Mouse (Mus musculus): ENCODE measurements around the gene Tmem147. TPM values are rescaled to one million over a fixed set of nuclear protein-coding genes. Genes with fewer than 3 reads are reported as not detected.

Gene Tmem147
- polyA plus RNA-seq, 1 experiment from 2014 or later: 185 TPM

Other genes with a start within 250 kb of the Tmem147 start
- gene Prodh2, start 235.9 kb downstream of the Tmem147 start, polyA plus RNA-seq (2016; fragmentation: Nextera tagmentation; extraction: Ambion mirVana): not detected in 2 replicates
- gene Arhgap33, start 194.5 kb downstream of the Tmem147 start, polyA plus RNA-seq (2016; fragmentation: Nextera tagmentation; extraction: Ambion mirVana): 78.3 and 90.0 TPM in 2 replicates
- gene Hspb6, start 177.4 kb downstream of the Tmem147 start, polyA plus RNA-seq (2016; fragmentation: Nextera tagmentation; extraction: Ambion mirVana): 5.4 and 6.0 TPM in 2 replicates
- 9.7 and 11.0 TPM in 2 replicates for gene Proser3, start 177.2 kb downstream of the Tmem147 start, polyA plus RNA-seq (2016; fragmentation: Nextera tagmentation; extraction: Ambion mirVana)
- gene Lin37, start 169.7 kb downstream of the Tmem147 start, polyA plus RNA-seq (2016; fragmentation: Nextera tagmentation; extraction: Ambion mirVana): 52.8 and 53.4 TPM in 2 replicates
- 83.8 and 87.9 TPM in 2 replicates for gene U2af1l4, start 166.2 kb downstream of the Tmem147 start, polyA plus RNA-seq (2016; fragmentation: Nextera tagmentation; extraction: Ambion mirVana)
- gene Gm49396, start 166.2 kb downstream of the Tmem147 start, polyA plus RNA-seq (2016; fragmentation: Nextera tagmentation; extraction: Ambion mirVana): 16.2 and 17.1 TPM in 2 replicates
- 137 and 143 TPM in 2 replicates for gene Psenen, start 165.9 kb downstream of the Tmem147 start, polyA plus RNA-seq (2016; fragmentation: Nextera tagmentation; extraction: Ambion mirVana)
- gene Igflr1, start 164.1 kb downstream of the Tmem147 start, polyA plus RNA-seq (2016; fragmentation: Nextera tagmentation; extraction: Ambion mirVana): 4.1 and 5.7 TPM in 2 replicates
- gene Kmt2b, start 140.8 kb downstream of the Tmem147 start, polyA plus RNA-seq (2016; fragmentation: Nextera tagmentation; extraction: Ambion mirVana): 12.2 and 13.7 TPM in 2 replicates
- 0.22 and 0.47 TPM in 2 replicates for gene Zbtb32, start 130.6 kb downstream of the Tmem147 start, polyA plus RNA-seq (2016; fragmentation: Nextera tagmentation; extraction: Ambion mirVana)
- 1.6 and 1.9 TPM in 2 replicates for gene Upk1a, start 116.7 kb downstream of the Tmem147 start, polyA plus RNA-seq (2016; fragmentation: Nextera tagmentation; extraction: Ambion mirVana)
- gene Cox6b1, start 103.4 kb downstream of the Tmem147 start, polyA plus RNA-seq (2016; fragmentation: Nextera tagmentation; extraction: Ambion mirVana): 912 and 934 TPM in 2 replicates
- not detected in 2 replicates for gene Etv2, start 93.7 kb downstream of the Tmem147 start, polyA plus RNA-seq (2016; fragmentation: Nextera tagmentation; extraction: Ambion mirVana)
- 163 and 167 TPM in 2 replicates for gene Rbm42, start 79.2 kb downstream of the Tmem147 start, polyA plus RNA-seq (2016; fragmentation: Nextera tagmentation; extraction: Ambion mirVana)
- gene Haus5, start 64.5 kb downstream of the Tmem147 start, polyA plus RNA-seq (2016; fragmentation: Nextera tagmentation; extraction: Ambion mirVana): 39.5 and 45.2 TPM in 2 replicates
- gene Pmis2, start 57.9 kb downstream of the Tmem147 start, polyA plus RNA-seq (2016; fragmentation: Nextera tagmentation; extraction: Ambion mirVana): not detected in 2 replicates
- gene 2200002J24Rik, start 30.6 kb downstream of the Tmem147 start, polyA plus RNA-seq (2016; fragmentation: Nextera tagmentation; extraction: Ambion mirVana): not detected in 2 replicates
- gene Atp4a, start 17.3 kb downstream of the Tmem147 start, polyA plus RNA-seq (2016; fragmentation: Nextera tagmentation; extraction: Ambion mirVana): 1.3 and 2.0 TPM in 2 replicates
- 1.4 and 1.5 TPM in 2 replicates for gene Gapdhs, start 14.1 kb upstream of the Tmem147 start, polyA plus RNA-seq (2016; fragmentation: Nextera tagmentation; extraction: Ambion mirVana)
- 1.1 and 2.6 TPM in 2 replicates for gene Sbsn, start 21.9 kb upstream of the Tmem147 start, polyA plus RNA-seq (2016; fragmentation: Nextera tagmentation; extraction: Ambion mirVana)
- 0.24 and 0.38 TPM in 2 replicates for gene Dmkn, start 34.2 kb upstream of the Tmem147 start, polyA plus RNA-seq (2016; fragmentation: Nextera tagmentation; extraction: Ambion mirVana)
- gene Krtdap, start 58.4 kb upstream of the Tmem147 start, polyA plus RNA-seq (2016; fragmentation: Nextera tagmentation; extraction: Ambion mirVana): not detected in 2 replicates
- 0.08 TPM in 1 of 2 replicates, not detected in the other for gene Ffar2, start 94.2 kb upstream of the Tmem147 start, polyA plus RNA-seq (2016; fragmentation: Nextera tagmentation; extraction: Ambion mirVana)
- not detected in 2 replicates for gene Ffar3, start 126.6 kb upstream of the Tmem147 start, polyA plus RNA-seq (2016; fragmentation: Nextera tagmentation; extraction: Ambion mirVana)
- not detected in 2 replicates for gene Ffar1, start 132.0 kb upstream of the Tmem147 start, polyA plus RNA-seq (2016; fragmentation: Nextera tagmentation; extraction: Ambion mirVana)
- 0.05 TPM in 1 of 2 replicates, not detected in the other for gene Cd22, start 150.8 kb upstream of the Tmem147 start, polyA plus RNA-seq (2016; fragmentation: Nextera tagmentation; extraction: Ambion mirVana)
- gene Mag, start 185.3 kb upstream of the Tmem147 start, polyA plus RNA-seq (2016; fragmentation: Nextera tagmentation; extraction: Ambion mirVana): 0.79 and 1.2 TPM in 2 replicates
- not detected in 2 replicates for gene Hamp2, start 195.1 kb upstream of the Tmem147 start, polyA plus RNA-seq (2016; fragmentation: Nextera tagmentation; extraction: Ambion mirVana)
- gene Hamp, start 214.5 kb upstream of the Tmem147 start, polyA plus RNA-seq (2016; fragmentation: Nextera tagmentation; extraction: Ambion mirVana): not detected in 2 replicates
- 32.0 and 38.8 TPM in 2 replicates for gene Usf2, start 227.3 kb upstream of the Tmem147 start, polyA plus RNA-seq (2016; fragmentation: Nextera tagmentation; extraction: Ambion mirVana)
- 15.4 and 17.0 TPM in 2 replicates for gene Lsr, start 243.9 kb upstream of the Tmem147 start, polyA plus RNA-seq (2016; fragmentation: Nextera tagmentation; extraction: Ambion mirVana)
- 0.42 and 0.46 TPM in 2 replicates for gene Fam187b, start 244.2 kb upstream of the Tmem147 start, polyA plus RNA-seq (2016; fragmentation: Nextera tagmentation; extraction: Ambion mirVana)